Comparison of ENCODE assay signal across 23 mouse cellular contexts in the genomic region with DNA sequence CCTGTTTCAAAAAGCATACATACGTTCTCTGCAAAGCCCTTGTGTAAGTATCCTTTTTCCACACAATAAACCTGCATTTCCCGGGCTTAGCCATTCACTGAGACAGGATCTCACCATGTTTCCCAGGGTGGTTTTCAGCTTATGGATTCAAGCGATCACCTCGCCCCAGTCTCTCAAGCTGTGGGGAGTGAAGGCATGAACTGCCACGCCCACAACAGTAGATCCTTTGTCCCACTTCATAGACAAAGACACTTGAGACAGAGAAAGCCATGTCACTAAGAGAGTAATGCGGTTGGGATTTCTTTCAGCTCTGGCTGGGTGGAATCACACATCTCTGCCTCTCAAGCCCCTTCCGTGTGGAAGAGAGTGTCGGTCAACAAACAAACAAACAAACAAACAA.
"Had no signal": no experiment of that assay in that cellular context is flagged by ENCODE, and none has a peak within 500 bp of the region (broad histone marks: within the 10 kb centered on the region; RNA-seq: fewer than 3 reads in every experiment).

No protein-coding gene starts in this region.

- DNase-seq: gastrocnemius, adult 2 months; gastrocnemius, postnatal 10 days; gastrocnemius, postnatal 25 days; heart, adult 2 months; heart, postnatal 14 days; heart, postnatal 36 days; kidney, adult 11 months; kidney, adult 9 months; layer of hippocampus, adult 9-11 months; layer of hippocampus, postnatal 36 days; liver; liver, embryonic 13.5 days had no signal

- H3K36me3 ChIP-seq: heart, embryonic 13.5 days; heart, embryonic 15.5 days; hindbrain, embryonic 13.5 days; hindbrain, embryonic 15.5 days; kidney, embryonic 15.5 days; liver, embryonic 13.5 days; liver, embryonic 15.5 days had no signal

- H3K9ac ChIP-seq: heart, embryonic 13.5 days; heart, embryonic 15.5 days; hindbrain, embryonic 13.5 days; hindbrain, embryonic 15.5 days; kidney, embryonic 15.5 days; liver, embryonic 13.5 days; liver, embryonic 15.5 days had no signal

- H3K27me3 ChIP-seq: heart, embryonic 13.5 days; heart, embryonic 15.5 days; hindbrain, embryonic 13.5 days; hindbrain, embryonic 15.5 days; kidney, embryonic 15.5 days; liver, embryonic 13.5 days; liver, embryonic 15.5 days had no signal

- H3K4me3 ChIP-seq: gastrocnemius, adult 2 months; heart, adult 2 months; heart, embryonic 13.5 days; heart, embryonic 15.5 days; hindbrain, embryonic 13.5 days; hindbrain, embryonic 15.5 days; kidney, embryonic 15.5 days; liver, embryonic 13.5 days; liver, embryonic 15.5 days had no signal

- H3K4me1 ChIP-seq: hindbrain, embryonic 15.5 days; liver, embryonic 15.5 days had no signal

- H3K9me3 ChIP-seq: heart, embryonic 15.5 days; hindbrain, embryonic 13.5 days; hindbrain, embryonic 15.5 days; kidney, embryonic 15.5 days; liver, embryonic 13.5 days; liver, embryonic 15.5 days had no signal

- ATAC-seq: hindbrain, postnatal 0 days; intestine, embryonic 16.5 days had no signal

- H3K4me2 ChIP-seq: heart, embryonic 11.5 days; heart, embryonic 13.5 days; heart, embryonic 15.5 days; hindbrain, embryonic 13.5 days; hindbrain, embryonic 15.5 days; kidney, embryonic 15.5 days; liver, embryonic 11.5 days; liver, embryonic 13.5 days; liver, embryonic 15.5 days had no signal

- H3K27ac ChIP-seq: gastrocnemius, adult 2 months; heart, adult 2 months; heart, embryonic 13.5 days; heart, embryonic 15.5 days; hindbrain, embryonic 13.5 days; hindbrain, embryonic 15.5 days; hindbrain, postnatal 0 days; kidney, embryonic 15.5 days; kidney, postnatal 0 days; liver, embryonic 13.5 days; liver, embryonic 15.5 days had no signal
